Mouse (Mus musculus) small intestine, adult 2 months (tissue): Measurements from ENCODE around the gene Nav2.

Source experiments
- CTCF ChIP-seq: fragments of 200-500 bp; IDR thresholded peaks from 2 replicates; pipeline ENCODE4 v1.5.1; 2012; ENCODE audit warnings: low read depth, mild to moderate bottlenecking, control low read depth, inconsistent platforms, low read length, moderate library complexity, mixed read lengths; ENCODE audit not compliant: insufficient replicate concordance, insufficient read length; ENCODE audit errors: extremely low read depth
- POLR2A ChIP-seq: fragments of 200-500 bp; IDR thresholded peaks from 2 replicates; pipeline ENCODE4 v1.6.1; 2012; ENCODE audit warnings: low read depth, mild to moderate bottlenecking, control low read depth, inconsistent platforms, low read length, moderate library complexity

GRCm38 (mm10) chr7:49347338-49348272 is 439.1 kb downstream of the Nav2 start:
- TF ChIP-seq POLR2A (no peak), CTCF (no peak)
